Mouse (Mus musculus) erythroblast, embryonic 14.5 days (primary cell): ENCODE measurements around the gene Spg21. TPM values are rescaled to one million over a fixed set of nuclear protein-coding genes. Genes with fewer than 3 reads are reported as not detected.

Experiments
- H3K27me3 ChIP-seq: 2 replicates; pipeline ENCODE4 v1.6.1; 2012; ENCODE audit warnings: inconsistent platforms; ENCODE audit not compliant: control insufficient read depth
- H3K36me3 ChIP-seq: 2 replicates; pipeline ENCODE4 v1.6.1; 2012; ENCODE audit warnings: mild to moderate bottlenecking, inconsistent platforms; ENCODE audit not compliant: control insufficient read depth
- H3K4me1 ChIP-seq: 2 replicates; pipeline ENCODE4 v1.6.1; 2012; ENCODE audit warnings: inconsistent platforms; ENCODE audit not compliant: control insufficient read depth
- H3K4me3 ChIP-seq: replicated peaks from 2 replicates; pipeline ENCODE3; 2012; ENCODE audit warnings: moderate library complexity, mild to moderate bottlenecking, inconsistent platforms
- H3K9me3 ChIP-seq: 2 replicates; pipeline ENCODE4 v1.6.1; 2012; ENCODE audit warnings: low read length, inconsistent platforms, mixed read lengths; ENCODE audit not compliant: control insufficient read depth
- GATA1 ChIP-seq: IDR thresholded peaks from 2 replicates; pipeline ENCODE4 v1.6.1; 2012; ENCODE audit warnings: low read length, inconsistent platforms, mixed read lengths
- TAL1 ChIP-seq: IDR thresholded peaks from 3 replicates; pipeline ENCODE4 v1.6.1; 2012; ENCODE audit warnings: low read length, inconsistent platforms, mixed read lengths
- polyA plus RNA-seq: library from polyadenylated mRNA; stranded (reverse); fragments of >175 nt; gene quantifications from 2 replicates; pipeline ENCODE4 v1.2.3, GENCODE M21; 2012

The Spg21 gene
- polyA plus RNA-seq, 1 experiment: 0.51 TPM

DNA sequence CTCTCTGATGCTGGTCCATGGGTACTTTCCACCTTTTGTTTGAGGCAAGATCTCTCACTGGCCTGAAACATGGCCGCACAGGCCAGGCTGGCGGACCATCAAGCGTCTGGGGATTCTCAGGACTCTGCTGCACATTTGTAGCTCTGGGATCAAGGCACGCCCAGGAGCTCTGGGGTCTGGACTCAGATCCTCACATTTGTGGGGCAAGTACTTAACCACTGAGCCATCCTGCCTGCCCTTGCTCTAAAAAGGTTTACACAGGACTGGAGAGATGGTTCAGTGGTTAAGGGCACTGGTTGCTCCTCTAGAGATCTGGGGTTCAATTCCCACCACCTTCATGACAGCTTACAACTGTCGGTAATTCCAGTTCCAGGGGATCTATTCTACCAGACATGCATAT lies 29.8 kb upstream of the Spg21 start:
- no peaks in the 10 kb centered on the region for H3K36me3 ChIP-seq
- H3K9me3 ChIP-seq: no peaks in the 10 kb centered on the region; the same call in 1 of the 2 replicates
- peaks cover 4% of the 10 kb centered on the region for H3K27me3 ChIP-seq
- TF ChIP-seq GATA1 (no peak), TAL1 (no peak)
- no peak overlapping the region for H3K4me3 ChIP-seq
- peaks cover 13% of the 10 kb centered on the region for H3K4me1 ChIP-seq

DNA sequence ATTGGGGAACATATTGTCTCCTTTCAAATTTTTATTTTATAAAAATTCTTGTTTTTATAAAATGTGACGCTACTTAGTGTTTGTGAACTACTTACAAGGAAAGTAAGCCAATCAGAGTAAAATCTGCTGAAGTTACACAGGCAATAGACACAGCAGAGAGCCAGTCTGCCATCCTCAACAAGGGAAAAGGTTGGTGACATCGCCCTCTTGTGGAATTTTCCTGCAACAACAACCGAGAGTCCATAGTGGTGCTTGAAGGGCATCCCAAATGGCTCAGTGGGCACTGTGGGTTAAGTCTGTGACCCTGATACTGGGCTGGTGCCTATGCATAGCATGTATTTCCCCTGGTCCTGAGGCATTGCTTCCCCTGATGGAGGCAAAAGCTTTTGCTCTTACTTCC lies 28.5 kb upstream of the Spg21 start:
- Histone ChIP-seq H3K36me3 (no peaks in the 10 kb centered on the region), H3K4me3 (no peak overlapping the region), H3K9me3 (no peaks in the 10 kb centered on the region; the same call in 1 of the 2 replicates), H3K27me3 (peaks cover 4% of the 10 kb centered on the region), H3K4me1 (peaks cover 21% of the 10 kb centered on the region)
- TF ChIP-seq GATA1 (no peak), TAL1 (no peak)

DNA sequence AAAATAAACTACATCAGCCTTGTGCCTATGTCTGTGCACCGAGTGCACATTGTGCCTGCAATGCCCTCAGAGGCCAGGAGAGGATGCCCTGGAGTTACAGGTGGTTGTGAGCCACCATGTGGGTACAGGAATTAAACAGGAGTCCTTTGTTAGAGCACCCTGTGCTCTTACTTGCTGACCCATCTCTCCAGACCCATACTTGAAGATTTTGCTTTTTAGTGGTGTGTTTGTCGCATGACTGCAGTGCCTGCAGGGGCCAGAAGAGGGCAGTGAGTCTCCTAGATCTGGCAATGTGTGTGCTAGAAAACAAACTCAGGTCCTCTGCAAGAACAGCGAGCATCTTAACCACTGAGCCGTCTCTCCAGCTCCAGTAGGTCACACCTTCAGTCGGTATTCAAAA lies 26.6 kb upstream of the Spg21 start:
- Histone ChIP-seq H3K36me3 (peaks cover 2% of the 10 kb centered on the region), H3K4me1 (peaks cover 24% of the 10 kb centered on the region), H3K4me3 (no peak overlapping the region), H3K9me3 (no peaks in the 10 kb centered on the region; the same call in 1 of the 2 replicates), H3K27me3 (peaks cover 4% of the 10 kb centered on the region)
- TF ChIP-seq TAL1 (no peak), GATA1 (no peak)

DNA sequence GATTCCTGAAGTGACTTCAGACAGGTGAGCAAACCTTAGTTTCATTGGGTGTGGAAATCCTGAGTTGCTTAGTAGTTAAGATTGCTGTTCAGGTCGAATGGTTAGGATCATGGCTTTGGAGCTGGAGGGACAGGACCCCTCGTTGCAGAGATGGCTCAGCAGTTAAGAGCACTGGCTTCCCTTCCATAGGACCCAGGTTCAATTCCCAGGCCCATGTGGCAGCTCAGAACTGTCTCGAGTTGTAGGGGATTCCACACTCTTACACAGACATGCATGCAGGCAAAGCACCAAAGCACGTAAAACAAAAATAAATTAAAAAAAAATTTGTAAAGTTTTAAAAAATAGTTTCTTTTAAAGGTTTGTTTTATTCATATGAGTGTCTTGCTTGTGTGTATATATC lies 25.5 kb upstream of the Spg21 start:
- peaks cover 4% of the 10 kb centered on the region for H3K27me3 ChIP-seq
- TF ChIP-seq GATA1 (no peak), TAL1 (no peak)
- peak overlapping the region; percentile 78 for H3K4me3 ChIP-seq
- peaks cover 24% of the 10 kb centered on the region for H3K4me1 ChIP-seq
- no peaks in the 10 kb centered on the region; the same call in 1 of the 2 replicates for H3K9me3 ChIP-seq
- H3K36me3 ChIP-seq: peaks cover 6% of the 10 kb centered on the region

DNA sequence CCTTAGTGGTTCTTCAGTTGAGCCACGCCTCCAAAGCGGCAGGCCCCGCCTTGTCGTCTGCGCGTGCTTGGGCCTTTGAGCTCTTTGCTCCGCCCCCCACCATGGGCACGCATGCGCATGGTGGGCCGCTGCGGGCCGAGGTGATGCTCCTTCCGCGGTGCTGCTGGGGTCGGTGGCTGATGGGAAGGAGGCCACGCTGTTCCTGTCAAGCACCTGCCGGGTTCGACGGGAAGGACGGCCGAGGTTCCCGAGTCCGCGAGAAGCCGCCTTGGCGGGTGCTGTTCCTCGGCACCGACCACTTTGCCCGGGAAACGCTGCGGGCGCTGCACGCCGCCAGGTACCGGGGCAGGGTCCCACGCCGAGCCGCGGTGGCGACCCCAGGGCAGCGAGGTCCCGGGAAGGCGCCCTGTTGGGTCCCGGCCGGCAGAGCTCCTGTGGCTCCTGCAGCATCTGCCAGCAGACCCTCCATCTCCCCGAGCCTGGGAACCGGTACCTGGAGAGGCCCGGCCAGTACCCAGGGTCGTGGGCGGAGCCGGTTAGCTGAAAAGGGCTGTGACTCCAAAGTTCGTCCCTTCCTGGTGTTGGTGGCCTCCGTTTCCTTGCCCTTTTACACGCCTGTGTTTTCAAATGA lies 25.0 kb upstream of the Spg21 start, which contains the start of gene Mtfmt:
Gene Mtfmt (plus strand): TSS at position 112 of the 631 bp plus-strand sequence.
- Histone ChIP-seq H3K36me3 (peaks cover 12% of the 10 kb centered on the region), H3K4me3 (peak within 1 kb of the TSS; percentile 78), H3K9me3 (no peaks in the 10 kb centered on the region; the same call in 1 of the 2 replicates), H3K4me1 (peaks cover 24% of the 10 kb centered on the region), H3K27me3 (peaks cover 4% of the 10 kb centered on the region)
- TF ChIP-seq TAL1 (no peak), GATA1 (no peak)

DNA sequence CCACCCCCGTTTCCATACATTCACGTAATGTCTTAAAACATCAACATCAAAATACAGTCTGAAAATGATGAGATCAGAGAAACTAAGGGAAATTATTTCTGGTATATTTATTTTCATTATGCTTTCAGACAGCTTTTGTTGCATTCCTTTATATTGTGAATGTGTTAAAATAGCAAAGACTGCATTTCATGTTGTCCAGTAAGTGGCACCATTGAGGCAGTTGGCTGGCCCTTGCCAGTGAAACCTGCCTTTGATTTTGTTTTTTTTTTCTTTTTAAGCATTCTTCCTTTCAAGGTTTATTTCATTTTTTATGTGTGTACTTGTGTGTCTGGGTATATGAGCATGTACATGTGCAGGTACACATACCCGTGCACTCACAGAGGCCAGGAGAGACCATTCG lies 16.1 kb upstream of the Spg21 start:
- no peak for TF ChIP-seq TAL1
- TF ChIP-seq GATA1: no peak
- Histone ChIP-seq H3K36me3 (peaks cover 56% of the 10 kb centered on the region), H3K27me3 (no peaks in the 10 kb centered on the region), H3K4me1 (no peaks in the 10 kb centered on the region), H3K4me3 (no peak overlapping the region), H3K9me3 (no peaks in the 10 kb centered on the region)

DNA sequence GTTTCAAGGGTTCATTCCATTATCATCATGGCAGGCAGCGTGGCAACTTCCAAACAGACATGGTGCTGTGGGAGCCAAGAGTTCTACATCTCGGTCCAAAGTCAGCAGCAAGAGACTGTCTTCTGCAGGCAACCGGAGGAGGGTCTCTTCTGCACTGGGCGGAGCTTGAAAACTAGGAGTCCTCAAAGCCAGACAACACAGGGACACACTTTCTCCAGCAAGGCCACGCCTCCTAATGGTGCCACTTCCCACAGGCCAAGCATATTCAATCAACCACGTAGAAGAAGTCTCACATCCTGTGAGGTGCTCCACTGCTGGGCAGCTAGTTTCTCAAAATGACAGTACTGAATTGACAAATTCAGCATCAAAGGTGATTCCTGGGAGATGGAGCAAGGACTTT lies 12.8 kb upstream of the Spg21 start:
- Histone ChIP-seq H3K4me3 (no peak overlapping the region), H3K9me3 (no peaks in the 10 kb centered on the region), H3K27me3 (no peaks in the 10 kb centered on the region), H3K36me3 (peaks cover 53% of the 10 kb centered on the region), H3K4me1 (no peaks in the 10 kb centered on the region)
- TF ChIP-seq TAL1: no peak
- no peak for TF ChIP-seq GATA1

DNA sequence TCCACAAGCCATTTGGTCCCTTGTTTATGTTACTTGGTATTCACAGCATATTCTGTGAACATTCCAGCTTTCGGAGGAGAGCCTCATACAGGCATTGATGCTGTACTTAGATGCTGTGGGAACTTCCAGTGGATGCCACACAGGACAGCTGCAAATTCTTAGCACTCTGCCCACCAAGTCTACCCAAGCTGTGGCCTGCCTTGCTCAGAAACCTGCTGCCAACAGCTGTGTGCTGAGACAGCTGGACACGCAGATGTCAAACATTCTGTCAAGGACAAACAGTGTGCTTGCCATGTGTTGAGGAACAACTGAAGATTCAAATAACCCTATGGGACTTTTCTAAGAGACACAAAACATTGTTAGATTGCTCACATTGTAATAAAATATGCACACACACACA lies 1.8 kb upstream of the Spg21 start:
- TF ChIP-seq TAL1 (no peak), GATA1 (no peak)
- no peak overlapping the region for H3K4me3 ChIP-seq
- H3K36me3 ChIP-seq: no peaks in the 10 kb centered on the region
- no peaks in the 10 kb centered on the region for H3K27me3 ChIP-seq
- H3K4me1 ChIP-seq: peaks cover 23% of the 10 kb centered on the region
- no peaks in the 10 kb centered on the region for H3K9me3 ChIP-seq

DNA sequence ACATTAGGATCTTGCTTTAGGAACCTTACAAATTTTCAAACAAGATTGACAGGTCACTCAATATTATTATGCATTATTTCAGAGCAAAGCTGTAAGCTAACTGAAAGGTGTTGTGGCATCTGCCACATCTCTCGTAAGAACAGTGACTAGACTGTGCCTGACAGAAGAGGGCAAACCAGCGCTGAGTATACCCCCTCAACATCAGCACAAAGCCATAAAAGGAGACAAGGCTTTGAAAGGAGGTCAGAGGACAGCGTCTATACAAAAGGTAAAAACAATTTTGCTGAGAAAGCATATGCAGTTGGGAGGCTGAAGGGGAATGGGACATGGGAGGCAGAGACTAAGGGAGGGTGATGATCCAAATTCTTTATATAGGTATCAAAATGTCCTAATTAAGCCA lies 549 bp upstream of the Spg21 start:
- no peaks in the 10 kb centered on the region for H3K9me3 ChIP-seq
- H3K4me3 ChIP-seq: no peak overlapping the region
- no peaks in the 10 kb centered on the region for H3K36me3 ChIP-seq
- TF ChIP-seq GATA1 (no peak), TAL1 (no peak)
- H3K27me3 ChIP-seq: no peaks in the 10 kb centered on the region
- peaks cover 26% of the 10 kb centered on the region for H3K4me1 ChIP-seq

DNA sequence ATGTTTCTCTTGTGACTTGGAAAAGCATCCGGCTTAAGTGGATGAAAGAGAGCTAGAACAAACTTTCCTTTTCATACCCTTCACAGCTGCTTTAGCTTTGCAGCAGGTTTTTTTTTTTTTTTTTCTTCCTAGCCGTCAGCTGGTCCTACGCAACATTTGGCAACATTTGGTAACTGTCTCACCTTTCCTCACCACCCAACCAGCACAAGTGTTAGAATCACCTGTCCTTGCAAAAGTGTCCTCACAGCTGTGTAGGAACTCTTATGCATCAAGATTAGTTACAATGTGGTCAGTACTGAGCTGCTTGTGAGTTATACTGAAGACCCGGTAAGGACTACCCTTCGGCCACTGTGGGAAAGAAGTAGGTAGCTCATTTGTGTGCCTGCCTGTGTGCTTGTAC lies 1.8 kb downstream of the Spg21 start:
- peaks cover 3% of the 10 kb centered on the region for H3K9me3 ChIP-seq
- no peaks in the 10 kb centered on the region for H3K27me3 ChIP-seq
- peaks cover 4% of the 10 kb centered on the region for H3K36me3 ChIP-seq
- H3K4me1 ChIP-seq: peaks cover 26% of the 10 kb centered on the region
- TF ChIP-seq TAL1 (no peak), GATA1 (no peak)
- no peak overlapping the region for H3K4me3 ChIP-seq
